Mouse (Mus musculus) 3T3-L1 (cell line): ENCODE measurements around the gene Enpp7.

Experiments
- DNase-seq: peaks from one replicate; pipeline ENCODE4 v3.0.0-alpha.2; 2015; ENCODE audit warnings: low read depth, low spot score

Gene Enpp7

GRCm38 (mm10) chr11:119035686-119036165 lies 47.7 kb downstream of the Enpp7 start:
- no peak for DNase-seq

DNA sequence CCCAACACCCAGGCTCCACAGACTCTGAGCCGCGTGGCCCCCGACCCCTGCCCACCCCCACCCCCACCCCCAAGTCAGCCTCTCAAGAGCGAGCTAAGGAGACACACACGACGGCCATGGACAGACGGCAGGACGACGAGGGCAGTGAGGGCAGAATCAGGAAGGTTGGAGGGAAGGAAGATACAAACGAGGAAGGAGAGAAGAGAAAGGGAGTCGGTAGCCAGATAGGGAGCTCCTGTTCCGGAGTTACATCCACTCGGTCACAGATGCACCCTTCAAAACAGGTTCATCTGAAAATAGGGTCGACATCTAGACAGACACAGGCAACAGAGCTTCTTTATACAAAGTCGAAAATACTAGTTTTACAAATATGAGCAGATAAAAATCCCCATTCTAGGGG lies 48.5 kb downstream of the Enpp7 start:
- DNase-seq: no peak

DNA sequence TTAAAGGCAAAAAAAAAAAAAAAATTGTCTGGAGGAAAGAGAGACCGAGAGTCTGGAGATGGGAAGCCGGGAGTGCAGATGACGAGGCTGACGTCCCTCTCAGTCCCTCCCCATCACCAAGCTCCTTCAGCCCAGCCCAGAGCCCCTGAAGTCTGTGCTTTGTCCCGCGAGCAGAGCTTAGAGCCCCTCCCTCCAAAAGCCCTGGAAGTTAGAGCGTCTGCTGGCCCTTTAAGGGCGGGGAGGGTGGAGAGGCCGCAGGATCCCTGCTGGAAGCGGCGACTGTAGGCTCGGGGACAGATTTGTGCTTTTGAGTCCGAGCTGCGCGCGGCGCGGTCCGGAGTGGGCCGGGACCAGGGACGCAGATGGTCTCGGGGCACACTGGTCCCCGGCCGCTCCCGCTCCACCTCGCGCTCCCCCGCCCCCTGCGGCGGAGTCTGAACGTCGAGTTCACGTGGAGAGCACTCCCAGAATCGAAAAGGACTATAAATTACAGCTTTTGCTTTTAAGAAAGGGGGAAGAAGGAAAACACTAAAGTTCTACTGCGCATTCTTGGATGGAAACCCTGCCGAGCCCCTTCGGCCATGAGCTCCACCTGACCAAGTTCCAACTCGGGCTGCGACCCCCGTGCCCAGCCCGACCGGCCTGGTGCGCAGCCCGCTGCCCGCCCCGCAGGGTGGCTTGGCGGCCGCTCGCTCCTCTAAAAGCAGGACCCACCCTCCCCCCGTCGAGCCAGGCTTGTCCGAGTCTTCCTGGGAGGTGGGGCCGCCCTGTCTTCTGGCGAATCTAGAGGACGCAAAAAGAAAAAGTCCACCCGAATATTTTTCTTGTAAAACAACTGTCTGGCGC lies 49.2 kb downstream of the Enpp7 start:
- DNase-seq: no peak

GRCm38 (mm10) chr11:119037780-119038401 lies 49.9 kb downstream of the Enpp7 start:
- DNase-seq: peak; percentile 56

DNA sequence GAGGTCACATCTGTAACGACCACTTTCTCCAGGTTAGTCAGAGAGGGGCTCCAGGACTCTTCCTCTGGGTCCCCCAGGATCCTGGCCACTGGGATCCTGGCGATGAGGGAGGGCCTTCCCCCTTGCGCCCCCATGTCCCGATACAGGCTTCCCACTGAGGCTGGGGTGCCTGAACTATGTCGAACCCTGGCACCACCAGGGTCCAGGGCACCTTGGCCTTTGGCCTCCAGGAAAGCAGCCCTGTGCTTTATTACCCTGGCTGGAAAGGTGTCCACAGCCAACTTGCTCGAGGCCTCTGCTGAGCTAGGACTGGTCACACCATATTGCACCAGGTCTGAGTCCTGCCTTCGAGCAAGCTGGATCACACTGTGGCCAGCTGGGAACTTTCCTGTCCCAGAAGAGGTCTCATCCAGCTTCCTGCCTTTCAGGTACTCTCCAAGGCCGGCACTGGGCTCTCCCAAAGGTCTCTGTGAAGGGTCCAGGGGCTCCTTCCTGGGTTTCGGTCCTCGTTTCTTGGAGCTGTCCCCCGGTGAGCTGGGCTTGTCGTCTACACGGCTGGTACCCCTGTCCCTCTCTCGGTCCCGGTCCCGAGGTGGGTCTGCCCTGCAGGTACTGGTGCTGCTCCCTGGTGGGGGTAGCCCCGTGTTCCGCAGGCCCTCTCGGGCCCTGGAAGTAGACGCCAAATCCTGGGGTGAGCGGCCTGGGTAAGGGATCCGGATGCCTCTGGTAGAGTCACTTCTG lies 50.9 kb downstream of the Enpp7 start:
- DNase-seq: no peak

DNA sequence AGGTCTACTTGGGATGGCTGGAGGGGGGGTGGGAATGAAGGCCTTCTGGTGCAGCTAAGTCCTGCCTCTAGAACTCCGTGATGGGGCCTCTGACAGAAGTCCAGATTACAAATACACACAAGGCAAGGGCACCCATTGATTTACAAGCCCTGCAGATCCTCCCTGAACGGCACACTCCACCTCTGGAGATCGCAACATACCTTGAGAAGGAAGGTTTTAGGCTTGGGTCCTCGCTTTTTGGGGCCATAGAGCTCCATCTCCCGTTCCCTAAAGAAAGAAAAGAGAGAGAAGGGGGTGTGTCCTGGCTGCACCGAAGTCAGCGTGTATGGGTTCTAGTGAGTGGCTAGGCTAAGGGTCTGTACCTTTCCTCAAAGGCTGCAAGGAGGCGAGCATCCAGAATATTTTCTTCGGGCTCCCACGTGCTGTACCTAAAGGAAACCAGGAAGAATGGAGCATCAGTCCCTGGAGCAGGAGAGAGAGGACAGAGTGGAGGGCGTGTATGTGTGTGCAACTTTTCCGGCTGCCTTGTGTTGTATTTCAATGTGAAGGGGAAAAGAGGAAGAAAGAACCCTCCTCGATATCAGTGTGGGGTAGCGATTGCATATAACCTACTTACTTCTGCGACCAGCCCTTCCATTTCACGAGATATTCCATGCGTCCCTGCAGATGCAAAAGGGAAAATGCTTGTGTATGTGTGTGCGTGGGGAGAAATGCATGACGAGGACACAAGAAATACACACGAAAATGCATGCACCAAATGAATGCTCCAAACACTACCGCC lies 51.9 kb downstream of the Enpp7 start:
- DNase-seq: peak; percentile 25

DNA sequence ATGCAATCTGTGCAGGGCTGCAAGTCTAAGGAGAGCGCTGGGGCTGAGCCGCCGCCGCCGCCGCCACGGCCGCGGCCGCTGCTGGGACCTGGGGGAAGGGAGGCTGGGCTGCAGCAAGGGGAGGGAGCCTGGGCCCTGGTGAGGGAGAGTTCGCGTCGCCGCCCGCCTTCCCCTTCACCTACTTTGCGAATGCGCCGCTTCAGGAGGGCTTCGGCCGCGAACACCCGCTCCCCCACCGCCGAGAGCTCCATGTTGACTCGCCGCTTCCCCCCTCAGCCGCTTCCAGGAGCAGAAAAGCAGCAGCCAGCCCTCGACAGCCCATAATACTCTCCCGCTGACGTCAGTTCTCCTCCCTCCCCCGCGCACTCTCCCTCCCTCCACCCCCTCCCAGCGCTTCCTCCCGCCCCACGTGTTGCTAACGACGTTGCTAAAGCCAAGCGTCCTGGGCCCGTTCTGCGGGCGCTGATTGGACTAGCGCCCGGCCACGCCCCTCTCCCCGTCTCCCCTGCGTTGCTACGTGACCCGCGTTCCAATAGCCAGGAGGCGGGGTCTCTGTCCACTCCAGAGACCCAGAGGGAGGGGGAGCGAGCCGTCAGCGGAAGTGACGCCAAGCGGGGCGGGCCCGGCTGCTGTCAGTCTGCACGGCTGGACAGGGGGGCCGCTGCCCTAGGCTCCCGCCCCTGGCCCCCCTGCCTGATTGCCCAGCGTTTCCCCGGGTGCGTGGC lies 52.8 kb downstream of the Enpp7 start, which contains the start of gene Cbx8:
Gene Cbx8 (minus strand): TSS at position 370 of the 725 bp plus-strand sequence.
- DNase-seq: peak; percentile 99

- DNase-seq: peak; percentile 23
Measured at GRCm38 (mm10) chr11:119041325-119041716, 53.3 kb downstream of the Enpp7 start.

DNA sequence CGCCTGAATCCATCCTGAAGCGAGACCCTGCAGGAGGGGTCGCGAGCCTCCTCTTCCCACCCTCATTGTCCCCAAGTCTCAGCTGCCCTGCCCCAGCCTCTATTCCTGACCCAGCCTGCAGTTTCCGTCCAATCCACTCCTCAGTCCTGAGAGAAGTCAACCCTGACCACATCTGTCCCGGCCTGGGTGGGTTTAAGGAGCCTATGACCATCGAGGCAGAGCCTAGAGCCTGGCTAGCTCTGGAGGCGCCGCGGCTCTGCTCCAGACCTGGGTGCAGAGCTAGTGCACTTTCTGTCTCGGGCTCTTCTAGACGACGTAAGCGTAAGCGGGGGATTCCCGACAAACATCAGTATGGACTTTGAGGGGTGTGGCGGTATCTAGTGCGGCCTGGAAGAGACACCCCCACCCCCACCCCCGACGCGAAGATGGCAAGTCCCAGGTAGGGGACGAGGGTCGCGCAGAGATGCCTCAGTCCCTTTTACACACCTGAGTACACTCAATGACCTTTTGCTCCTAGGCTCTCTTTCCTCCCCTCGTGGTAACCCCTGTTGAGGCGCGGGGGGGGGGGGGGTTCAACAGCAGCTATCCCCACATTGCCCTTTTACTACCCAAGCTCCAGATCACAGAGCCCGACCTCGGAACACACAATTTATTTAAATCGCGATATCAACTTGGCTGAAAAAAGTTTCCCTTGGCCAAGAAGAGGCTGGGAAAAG lies 53.9 kb downstream of the Enpp7 start:
- no peak for DNase-seq
